Mouse (Mus musculus) kidney, adult 8-10 months (tissue): ENCODE data around the gene Col8a2.

Experiments
- DNase-seq, 2 experiments: peaks; one replicate each; pipeline ENCODE4 v3.0.0; 2022

The Col8a2 gene

DNA sequence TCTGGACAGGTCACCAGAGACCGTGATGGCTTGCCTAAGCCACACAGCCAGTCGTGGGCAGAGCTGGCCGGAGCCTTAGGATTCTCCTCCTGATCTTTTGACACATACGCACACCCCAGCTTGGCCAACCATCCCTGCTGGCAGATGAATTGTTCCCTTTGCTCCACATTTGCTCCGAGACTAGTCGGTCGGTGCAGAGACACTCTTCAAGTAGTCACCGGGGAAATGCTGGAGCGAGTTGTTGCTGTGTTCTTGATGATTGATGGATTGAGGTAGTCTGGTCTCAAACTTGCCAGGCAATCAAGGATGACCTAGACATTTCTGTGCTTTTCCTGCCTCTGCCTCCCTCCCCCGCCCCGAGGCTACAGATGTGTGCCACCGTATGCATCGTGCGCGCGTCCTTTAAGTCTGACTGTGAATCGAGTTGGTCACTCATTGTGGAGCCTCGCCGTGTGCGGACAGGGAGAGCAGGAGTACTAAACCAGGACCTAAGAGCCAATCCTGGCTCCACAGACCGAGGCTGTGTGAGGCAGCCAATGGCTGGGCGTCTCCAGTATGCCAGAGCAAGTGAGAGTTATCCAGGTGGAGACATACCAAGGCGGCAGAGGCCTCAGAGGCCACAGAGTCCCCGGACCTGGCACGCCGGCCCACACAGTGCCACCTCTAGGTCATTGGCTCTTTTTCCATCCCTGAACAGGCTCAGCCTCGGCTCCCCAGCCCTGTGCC, 15.2 kb downstream of the Col8a2 start:
- DNase-seq, result no peak

DNA sequence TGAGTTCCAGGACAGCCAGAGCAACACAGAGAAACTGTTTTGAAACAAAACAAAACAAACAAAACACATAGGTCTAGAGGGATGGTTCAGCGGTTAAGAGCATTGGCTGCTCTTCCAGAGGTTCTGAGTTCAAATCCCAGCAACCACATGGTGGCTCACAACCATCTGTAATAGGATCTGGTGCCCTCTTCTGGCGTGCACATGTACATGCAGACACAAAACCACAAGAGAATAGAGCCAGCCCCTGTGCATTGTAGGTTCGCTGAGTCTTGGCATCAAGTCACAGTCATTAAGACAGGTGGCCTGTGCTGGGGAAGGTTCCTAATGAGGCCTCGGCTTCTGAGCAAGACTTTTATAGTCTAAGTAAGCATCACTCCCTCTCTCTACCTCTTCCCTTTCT, 17.3 kb downstream of the Col8a2 start:
- no peak for DNase-seq

GRCm38 (mm10) chr4:126305428-126305827, 18.8 kb downstream of the Col8a2 start:
- no peak for DNase-seq

DNA sequence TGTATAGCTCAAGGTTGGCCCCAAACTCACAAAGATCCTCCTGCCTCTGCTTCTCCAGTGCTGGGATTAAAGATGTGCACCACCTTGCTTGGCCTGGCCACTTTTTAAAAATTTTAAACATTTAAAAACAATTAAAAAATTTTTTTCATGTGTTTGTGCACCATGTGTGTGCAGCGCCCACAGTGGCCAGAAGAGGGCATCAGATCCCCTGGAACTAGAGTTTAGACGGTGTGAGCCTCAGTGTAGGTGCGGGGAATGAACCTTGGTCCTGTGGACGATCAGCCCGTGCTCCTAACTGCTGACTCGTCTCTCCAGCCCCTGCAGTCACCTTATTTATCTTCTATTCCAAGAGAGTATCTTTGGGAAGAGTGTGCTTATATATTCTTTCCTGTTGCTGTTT, 19.5 kb downstream of the Col8a2 start:
- no peak for DNase-seq

DNA sequence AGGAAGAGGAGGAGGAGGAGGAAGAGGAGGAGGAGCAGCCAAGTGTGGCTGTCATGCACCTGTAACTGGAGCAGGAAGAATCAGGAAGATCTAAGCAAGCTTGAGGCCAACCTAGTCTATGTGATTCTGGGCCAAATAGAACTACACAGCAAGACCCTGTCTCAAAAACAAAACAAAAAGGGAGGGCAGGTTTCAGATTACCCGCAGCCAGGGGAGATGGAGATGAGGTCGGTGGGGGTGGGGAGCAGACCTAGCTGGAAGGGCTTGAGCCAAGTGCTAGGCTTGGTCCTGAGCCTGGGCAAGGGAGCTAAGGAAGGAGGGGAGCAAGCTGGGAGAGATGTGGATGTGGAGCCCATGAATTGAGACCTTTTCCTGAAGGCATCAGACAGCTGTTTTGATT, 20.2 kb downstream of the Col8a2 start:
- DNase-seq, result no peak

DNA sequence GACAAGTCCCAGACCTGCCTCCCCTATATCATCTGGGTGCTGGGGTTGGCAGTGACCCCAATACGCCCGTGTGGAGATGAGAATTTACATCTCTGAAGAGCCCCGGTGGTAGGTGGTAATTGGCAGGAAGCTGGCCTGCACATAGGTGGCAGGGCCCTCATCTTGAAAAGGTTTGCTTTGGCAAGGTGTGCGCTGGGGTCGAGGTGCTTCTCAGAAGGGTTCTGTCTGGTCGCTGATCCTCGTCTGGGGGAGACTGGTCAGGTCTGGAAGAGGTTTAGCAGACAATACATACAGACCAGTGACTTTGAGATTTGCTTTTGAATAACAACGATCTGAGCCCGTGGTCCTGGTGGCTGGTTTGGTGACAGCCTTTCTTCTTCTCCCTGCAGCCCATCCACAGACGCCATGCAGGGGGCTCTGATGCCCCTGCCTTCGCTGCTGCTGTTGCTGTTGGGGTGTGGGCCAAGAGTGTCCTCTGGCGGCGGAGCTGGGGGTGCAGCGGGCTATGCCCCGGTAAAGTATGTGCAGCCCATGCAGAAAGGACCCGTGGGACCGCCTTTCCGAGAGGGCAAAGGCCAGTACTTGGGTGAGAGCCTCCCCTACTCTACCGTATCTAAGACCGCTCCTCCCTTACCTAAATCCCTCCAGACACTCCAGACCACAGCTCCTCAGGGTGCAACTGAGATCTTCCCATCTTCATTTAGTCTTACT, 22.8 kb downstream of the Col8a2 start:
- DNase-seq, result no peak

GRCm38 (mm10) chr4:126309922-126310309, 23.3 kb downstream of the Col8a2 start:
- DNase-seq, result peak; percentile 75 to 89

GRCm38 (mm10) chr4:126310344-126310743, 23.8 kb downstream of the Col8a2 start:
- no peak for DNase-seq

- no peak for DNase-seq
These were observed 25.1 kb downstream of the Col8a2 start for GRCm38 (mm10) chr4:126311566-126312200.

GRCm38 (mm10) chr4:126313202-126313601, 26.6 kb downstream of the Col8a2 start:
- DNase-seq, result no peak

- peak; percentile 75 to 76 for DNase-seq
These were observed 27.8 kb downstream of the Col8a2 start for GRCm38 (mm10) chr4:126314393-126314792.

- peak in 1 of 2 experiments; percentile 42 for DNase-seq
These were observed 29.3 kb downstream of the Col8a2 start for GRCm38 (mm10) chr4:126315931-126316330.

- DNase-seq, result no peak
These were observed 29.9 kb downstream of the Col8a2 start for GRCm38 (mm10) chr4:126316443-126317040.

DNA sequence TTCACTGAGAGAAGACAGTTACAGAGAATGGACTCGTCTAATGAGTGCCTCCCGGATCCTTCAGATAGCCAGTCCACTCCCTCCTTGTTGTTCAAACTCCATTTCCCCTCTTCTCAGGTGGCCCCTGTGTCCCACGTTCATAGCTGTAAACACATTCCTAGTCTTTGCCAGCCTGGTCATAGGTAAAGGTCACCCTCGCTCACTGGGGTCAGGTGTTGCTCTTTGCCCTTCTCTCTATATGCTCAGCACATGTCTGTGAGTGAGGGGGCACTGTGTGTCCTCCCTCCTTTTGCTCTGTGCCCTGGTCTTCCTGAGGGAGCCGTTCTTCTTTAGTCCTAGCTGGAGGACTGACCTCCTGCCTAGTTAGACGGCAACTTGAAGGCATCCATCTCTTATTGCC, 33.2 kb downstream of the Col8a2 start:
- DNase-seq, result no peak

- DNase-seq, result peak; percentile 95 to 98
These were observed 34.7 kb downstream of the Col8a2 start, which contains the start of gene Adprhl2 for GRCm38 (mm10) chr4:126321111-126321853. Gene Adprhl2 (minus strand): TSS chr4:126321703.

DNA sequence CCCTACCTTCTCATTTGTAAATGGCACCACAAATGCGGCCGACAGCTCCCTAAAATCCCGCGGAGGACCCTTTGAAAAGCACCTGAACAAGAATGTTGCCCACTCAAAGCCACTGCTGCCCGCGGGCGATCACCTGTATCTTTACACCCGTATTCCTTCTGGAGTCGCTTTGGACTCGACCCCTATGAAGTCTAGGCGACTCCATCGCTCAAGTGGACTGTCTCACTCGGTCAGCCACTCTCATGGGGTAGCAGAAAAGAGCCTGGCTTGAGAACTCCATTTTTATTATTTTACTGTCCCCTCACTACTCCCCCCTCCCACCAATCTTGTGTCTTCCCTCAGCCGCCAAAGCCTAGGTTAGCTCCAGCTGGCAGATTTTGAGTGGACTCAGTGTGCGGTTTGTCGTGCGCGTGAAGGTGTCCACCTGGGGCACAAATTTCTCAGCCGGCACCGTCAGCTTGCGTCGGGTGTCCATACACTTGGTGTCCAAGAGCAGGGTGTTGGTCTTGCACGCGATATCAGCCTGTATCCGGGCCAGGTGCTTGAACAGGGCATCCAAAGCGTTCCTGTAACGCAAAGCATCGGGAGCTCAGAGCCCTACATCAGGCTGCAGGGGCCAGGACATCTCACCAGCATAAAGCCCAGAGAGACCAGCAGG, 35.4 kb downstream of the Col8a2 start:
- DNase-seq, result no peak

GRCm38 (mm10) chr4:126322646-126323045, 36.1 kb downstream of the Col8a2 start:
- no peak for DNase-seq

DNA sequence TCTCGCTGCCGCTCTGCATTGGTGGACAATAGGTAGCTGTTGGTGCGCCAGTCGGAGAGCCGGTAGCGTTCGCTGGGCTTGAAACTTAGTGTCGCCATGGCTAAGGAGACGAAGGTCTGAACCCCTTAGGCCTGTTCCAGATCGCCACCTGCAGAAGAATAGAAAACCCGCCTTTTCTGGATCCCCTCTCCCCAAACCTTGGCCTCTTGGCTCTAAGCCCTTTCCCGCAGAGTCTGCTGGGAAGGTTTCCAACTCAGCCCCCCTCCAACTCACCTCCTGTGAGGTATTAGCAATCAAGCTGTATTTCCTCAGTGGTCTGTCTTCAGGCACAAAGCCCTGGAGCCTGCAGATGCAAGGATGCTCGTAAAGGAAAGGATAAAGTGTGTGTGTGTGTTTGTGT, 38.3 kb downstream of the Col8a2 start:
- DNase-seq, result no peak

GRCm38 (mm10) chr4:126325281-126325861, 38.8 kb downstream of the Col8a2 start, which contains the start of gene Tekt2:
Gene Tekt2 (minus strand): TSS chr4:126325688.
- DNase-seq, result no peak

DNA sequence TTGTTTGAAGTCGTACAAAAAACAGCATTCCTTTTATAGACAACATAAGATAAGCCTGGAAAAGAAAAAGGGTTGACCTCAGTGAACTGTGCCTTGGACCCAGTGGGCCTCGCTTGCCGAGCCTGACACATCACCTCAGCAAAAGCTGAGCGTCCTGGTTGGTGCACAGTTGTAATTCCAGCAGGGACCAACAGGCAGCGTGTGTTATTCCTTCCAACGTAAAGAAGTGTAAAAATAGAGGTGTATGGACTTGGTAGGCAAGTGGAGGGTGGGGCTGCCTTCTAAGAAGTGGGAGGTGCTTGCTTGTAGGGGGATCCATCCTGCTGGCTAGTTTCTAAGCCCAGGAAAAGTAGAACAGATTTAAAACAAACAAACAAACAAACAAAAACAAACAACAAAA, 39.4 kb downstream of the Col8a2 start:
- DNase-seq, result no peak

DNA sequence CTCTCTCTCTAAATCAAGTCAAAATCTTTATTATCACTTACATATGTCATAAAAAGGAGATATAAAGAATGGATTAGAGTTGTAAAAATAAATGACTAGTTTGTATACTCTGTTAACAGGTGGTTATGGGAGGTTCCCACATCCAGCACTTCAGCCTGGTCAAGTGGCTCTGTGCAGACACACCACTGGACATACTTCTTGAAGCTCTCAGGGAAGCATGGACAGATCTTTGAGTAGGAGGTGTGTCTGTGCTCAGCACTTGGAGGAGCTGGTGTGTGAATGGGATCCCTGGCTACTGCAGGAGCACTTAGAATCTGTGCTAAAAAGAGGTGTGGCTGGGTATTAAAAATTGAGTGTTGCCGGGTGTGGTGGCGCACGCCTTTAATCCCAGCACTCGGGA, 43.7 kb downstream of the Col8a2 start:
- DNase-seq, result no peak

GRCm38 (mm10) chr4:126331751-126332150, 45.2 kb downstream of the Col8a2 start:
- DNase-seq, result no peak
